Mouse (Mus musculus) MEL (cell line): Measurements from ENCODE around the gene BC051019. TPM values are rescaled to one million over a fixed set of nuclear protein-coding genes. Genes with fewer than 3 reads are reported as not detected.

Source experiments
- DNase-seq: peaks from one replicate; pipeline ENCODE4 v3.0.0; 2011; ENCODE audit warnings: low read depth, low spot score
- H3K27ac ChIP-seq: 2 replicates; pipeline ENCODE4 v1.5.1; 2012; ENCODE audit warnings: low read depth, mild to moderate bottlenecking, control low read depth, low read length, moderate library complexity; ENCODE audit not compliant: control insufficient read depth
- H3K27me3 ChIP-seq, 2 experiments: fragments of 150-350 bp in 1 of 2; sonication (generic) in 1 of 2; 2 replicates each; pipeline ENCODE4 v1.6.1; 2012; ENCODE audit warnings: low read length in 2 of 2, mild to moderate bottlenecking in 2 of 2, improper control_type of control experiment in 1 of 2, moderate library complexity in 1 of 2; ENCODE audit not compliant: insufficient read depth in 2 of 2, control insufficient read depth in 1 of 2
- H3K36me3 ChIP-seq, 2 experiments: 2 replicates each; pipeline ENCODE4 v1.6.1; 2012 to 2014; ENCODE audit warnings: low read length in 2 of 2, improper control_type of control experiment in 1 of 2, inconsistent platforms in 1 of 2, mild to moderate bottlenecking in 1 of 2; ENCODE audit not compliant: insufficient read depth in 2 of 2, control insufficient read depth in 1 of 2
- H3K4me1 ChIP-seq, 2 experiments: fragments of 150-350 bp in 1 of 2; sonication (generic) in 1 of 2; 2 replicates each; pipeline ENCODE4 v1.6.1; 2012; ENCODE audit warnings: low read length in 2 of 2, improper control_type of control experiment in 1 of 2, mild to moderate bottlenecking in 1 of 2; ENCODE audit not compliant: insufficient read depth in 2 of 2, control insufficient read depth in 1 of 2
- H3K4me3 ChIP-seq, 2 experiments: fragments of 150-350 bp in 1 of 2; sonication (generic) in 1 of 2; 2 replicates each; pipeline ENCODE4 v1.5.1; 2012; ENCODE audit warnings: low read depth in 2 of 2, low read length in 2 of 2, mild to moderate bottlenecking in 2 of 2, moderate library complexity in 2 of 2, control low read depth in 1 of 2, improper control_type of control experiment in 1 of 2; ENCODE audit not compliant: control insufficient read depth in 1 of 2, insufficient read depth in 1 of 2
- H3K79me2 ChIP-seq: 2 replicates; pipeline ENCODE4 v1.6.1; 2012; ENCODE audit warnings: mild to moderate bottlenecking, low read length, moderate library complexity; ENCODE audit not compliant: control insufficient read depth, poor library complexity, insufficient read depth
- H3K9ac ChIP-seq: 2 replicates; pipeline ENCODE4 v1.6.1; 2012; ENCODE audit warnings: low read depth, mild to moderate bottlenecking, control low read depth, low read length, moderate library complexity; ENCODE audit not compliant: control insufficient read depth, poor library complexity, severe bottlenecking
- H3K9me3 ChIP-seq: fragments of 150-350 bp; sonication (generic); replicated peaks from 2 replicates; pipeline ENCODE4 v1.6.1; 2012; ENCODE audit warnings: mild to moderate bottlenecking, low read length, improper control_type of control experiment, moderate library complexity; ENCODE audit not compliant: insufficient read depth
- ELF1 ChIP-seq: IDR thresholded peaks from 2 replicates; pipeline ENCODE4 v1.6.1; 2014; ENCODE audit warnings: low read depth, mild to moderate bottlenecking, inconsistent platforms, low read length, improper control_type of control experiment, moderate library complexity
- EP300 ChIP-seq, 2 experiments: IDR thresholded peaks; 2 replicates each; pipeline ENCODE4 v1.6.1; 2011; ENCODE audit warnings: improper control_type of control experiment in 2 of 2, low read length in 2 of 2, low read depth in 1 of 2, mild to moderate bottlenecking in 1 of 2
- ETS1 ChIP-seq: IDR thresholded peaks from 2 replicates; pipeline ENCODE4 v1.6.1; 2012; ENCODE audit warnings: low read depth, mild to moderate bottlenecking, inconsistent platforms, low read length, improper control_type of control experiment, moderate library complexity
- GABPA ChIP-seq: IDR thresholded peaks from 2 replicates; pipeline ENCODE4 v1.6.1; 2012; ENCODE audit warnings: low read depth, mild to moderate bottlenecking, inconsistent platforms, low read length, improper control_type of control experiment, moderate library complexity
- GATA1 ChIP-seq: IDR thresholded peaks from 2 replicates; pipeline ENCODE4 v1.6.1; 2011; ENCODE audit warnings: low read depth, low read length, improper control_type of control experiment
- JUND ChIP-seq: IDR thresholded peaks from 2 replicates; pipeline ENCODE4 v1.6.1; 2011; ENCODE audit warnings: low read depth, mild to moderate bottlenecking, improper control_type of control experiment, low read length
- MAX ChIP-seq: IDR thresholded peaks from 2 replicates; pipeline ENCODE4 v1.6.1; 2011; ENCODE audit warnings: low read length, improper control_type of control experiment
- MYB ChIP-seq: IDR thresholded peaks from 2 replicates; pipeline ENCODE4 v1.6.1; 2011; ENCODE audit warnings: mild to moderate bottlenecking, low read depth, low read length, improper control_type of control experiment
- POLR2A ChIP-seq, 2 experiments: IDR thresholded peaks; 2 replicates each; pipeline ENCODE4 v1.6.1; 2011 to 2012; ENCODE audit warnings: low read length in 2 of 2, mild to moderate bottlenecking in 2 of 2, control low read depth in 1 of 2, improper control_type of control experiment in 1 of 2, low read depth in 1 of 2, moderate library complexity in 1 of 2; ENCODE audit not compliant: control insufficient read depth in 1 of 2, insufficient read depth in 1 of 2, poor library complexity in 1 of 2
- RCOR1 ChIP-seq: IDR thresholded peaks from 2 replicates; pipeline ENCODE4 v1.6.1; 2012; ENCODE audit warnings: low read depth, mild to moderate bottlenecking, inconsistent platforms, low read length, improper control_type of control experiment
- SIN3A ChIP-seq: IDR thresholded peaks from 2 replicates; pipeline ENCODE4 v1.6.1; 2012; ENCODE audit warnings: low read length, improper control_type of control experiment, inconsistent platforms
- TAL1 ChIP-seq: IDR thresholded peaks from 2 replicates; pipeline ENCODE4 v1.6.1; 2012; ENCODE audit warnings: mild to moderate bottlenecking, inconsistent platforms, low read length, moderate library complexity, mixed read lengths
- TBP ChIP-seq: IDR thresholded peaks from 2 replicates; pipeline ENCODE4 v1.8.0; 2011; ENCODE audit warnings: low read depth, low read length, improper control_type of control experiment
- TCF12 ChIP-seq: IDR thresholded peaks from 2 replicates; pipeline ENCODE4 v1.6.1; 2014; ENCODE audit warnings: low read depth, mild to moderate bottlenecking, inconsistent platforms, low read length, improper control_type of control experiment, moderate library complexity
- USF1 ChIP-seq: IDR thresholded peaks from 2 replicates; pipeline ENCODE4 v1.6.1; 2014; ENCODE audit warnings: low read depth, mild to moderate bottlenecking, inconsistent platforms, low read length, improper control_type of control experiment, moderate library complexity
- ZKSCAN1 ChIP-seq: IDR thresholded peaks from 2 replicates; pipeline ENCODE4 v1.6.1; 2012; ENCODE audit warnings: low read depth, mild to moderate bottlenecking, inconsistent platforms, low read length, improper control_type of control experiment, moderate library complexity
- ZMIZ1 ChIP-seq: IDR thresholded peaks from 2 replicates; pipeline ENCODE4 v1.6.1; 2012; ENCODE audit warnings: low read depth, mild to moderate bottlenecking, inconsistent platforms, low read length, improper control_type of control experiment, moderate library complexity
- polyA plus RNA-seq, 2 experiments: library from polyadenylated mRNA; stranded (reverse) in 1 of 2; unstranded in 1 of 2; fragments of >175 nt in 1 of 2; fragments of >200 nt in 1 of 2; gene quantifications; 2 replicates each; pipeline versions ENCODE4 v1.2.1 to v1.2.4; 2012; ENCODE audit warnings: low replicate concordance in 2 of 2, low read depth in 1 of 2; ENCODE audit not compliant: insufficient read length in 2 of 2, insufficient read depth in 1 of 2, missing spikeins in 1 of 2
- total RNA-seq: library from RNA; depleted of rRNA; stranded (reverse); fragments of 300-350 nt; gene quantifications from 2 replicates; pipeline ENCODE4 v1.2.3, GENCODE M21; 2012; rRNA removed

Gene BC051019
- 0.10 TPM in 1 of 2 replicates, not detected in the other for total RNA-seq
- polyA plus RNA-seq, result under 1 TPM in 1 of 2 experiments, not detected in 1; 0.39 TPM

DNA sequence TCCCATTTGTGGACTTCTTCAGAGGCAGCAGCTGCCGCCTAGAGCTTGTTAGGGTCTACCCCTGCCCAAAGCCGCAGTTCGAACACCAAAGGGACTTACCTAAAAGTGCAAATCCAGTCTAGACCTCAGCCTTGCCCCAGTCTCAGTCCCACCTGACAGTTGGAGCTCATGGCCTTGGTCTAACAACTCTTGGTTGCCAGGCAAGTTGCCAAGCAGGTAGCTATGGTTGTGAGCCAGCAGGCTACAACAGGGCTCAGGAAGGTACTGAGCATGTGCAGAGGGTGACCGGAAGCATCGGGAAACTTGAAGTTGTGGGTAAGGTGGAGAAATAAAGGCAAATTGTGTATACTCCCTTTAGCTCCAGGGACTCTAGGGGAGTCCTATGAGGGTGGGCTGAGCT, at the start of gene BC051019:
Gene BC051019 (minus strand): TSS at position 154 of the 400 bp plus-strand sequence.
- Histone ChIP-seq H3K79me2 (no peaks in the 10 kb centered on the region), H3K9me3 (no peaks in the 10 kb centered on the region), H3K4me3 (no peak within 1 kb of the TSS), H3K4me1 (peaks cover 0 to 3% of the 10 kb centered on the region in 2 experiments; a peak in 2 of 4 replicates), H3K27me3 (no peaks in the 10 kb centered on the region), H3K27ac (no peak within 1 kb of the TSS), H3K36me3 (no peaks in the 10 kb centered on the region; a peak in 1 of 4 replicates), H3K9ac (no peak within 1 kb of the TSS)
- TF ChIP-seq GABPA (no peak), USF1 (no peak), JUND (no peak), ZKSCAN1 (no peak)
- DNase-seq, result no peak

GRCm38 (mm10) chr7:109772251-109772650, 48.6 kb upstream of the BC051019 start:
- Histone ChIP-seq H3K9me3 (no peaks in the 10 kb centered on the region), H3K79me2 (no peaks in the 10 kb centered on the region), H3K4me1 (peaks cover 8 to 25% of the 10 kb centered on the region in 2 experiments), H3K36me3 (peaks cover 0 to 38% of the 10 kb centered on the region in 2 experiments; a peak in 2 of 4 replicates), H3K27ac (no peak overlapping the region), H3K27me3 (no peaks in the 10 kb centered on the region), H3K4me3 (no peak overlapping the region), H3K9ac (no peak overlapping the region)
- peak; percentile 68 for DNase-seq
- TF ChIP-seq GATA1, result peak; percentile 63
- TF ChIP-seq TAL1, result no peak
- no peak for TF ChIP-seq SIN3A
- peak; percentile 83 for TF ChIP-seq RCOR1
- TF ChIP-seq ETS1, result no peak
- TF ChIP-seq, all 39 proteins: peak for 2

GRCm38 (mm10) chr7:109768699-109769383, 45.2 kb upstream of the BC051019 start:
- peaks cover 9 to 33% of the 10 kb centered on the region in 2 experiments for H3K4me1 ChIP-seq
- peaks cover 0 to 45% of the 10 kb centered on the region in 2 experiments; a peak in 2 of 4 replicates for H3K36me3 ChIP-seq
- peak; percentile 70 to 71 for TF ChIP-seq EP300 (IDR thresholded peaks at IDR 0.05; ENCODE audit: low read depth in 1 of 2, low read length in 2 of 2)
- TF ChIP-seq ZMIZ1, result peak; percentile 65
- no peak for TF ChIP-seq ZKSCAN1
- TF ChIP-seq POLR2A (IDR thresholded peaks at IDR 0.05; ENCODE audit: control insufficient read depth in 1 of 2, insufficient read depth in 1 of 2, low read depth in 1 of 2, low read length in 2 of 2, poor library complexity in 1 of 2), result 0 out of 4 replicates have a peak, but pooled peaks of 1 of the 2 experiments have one; percentile 15
- 0 out of 2 replicates have a peak, but pooled peaks have one; percentile 26 for TF ChIP-seq MYB
- peak; percentile 26; the same call in 1 of the 2 replicates for TF ChIP-seq MAX
- TF ChIP-seq TBP, result peak; percentile 74
- peak; percentile 46; the same call in 1 of the 2 replicates for TF ChIP-seq JUND
- peak; percentile 28; the same call in 1 of the 2 replicates for TF ChIP-seq SIN3A
- no peak for TF ChIP-seq USF1
- TF ChIP-seq TCF12, result peak; percentile 64
- TF ChIP-seq GATA1, result peak; percentile 76
- TF ChIP-seq ELF1, result no peak
- no peak overlapping the region for H3K4me3 ChIP-seq
- peak; percentile 80 for DNase-seq
- H3K9ac ChIP-seq, result no peak overlapping the region
- no peaks in the 10 kb centered on the region for H3K79me2 ChIP-seq
- no peaks in the 10 kb centered on the region for H3K27me3 ChIP-seq
- no peaks in the 10 kb centered on the region for H3K9me3 ChIP-seq
- H3K27ac ChIP-seq, result peak overlapping the region; percentile 94
